Mouse (Mus musculus): ENCODE data around the gene Fam240a.

The Fam240a gene

GRCm38 (mm10) chr9:110944265-110944664, 27.6 kb upstream of the Fam240a start:
- DNase-seq = no peak

- no peak for DNase-seq
Measured at GRCm38 (mm10) chr9:110937506-110938490, 21.1 kb upstream of the Fam240a start.

- DNase-seq = no peak
Measured at GRCm38 (mm10) chr9:110935941-110936340, 19.3 kb upstream of the Fam240a start.

GRCm38 (mm10) chr9:110933850-110934437, 17.3 kb upstream of the Fam240a start:
- DNase-seq = peak; percentile 59

- no peak for DNase-seq
Measured at GRCm38 (mm10) chr9:110931573-110931972, 14.9 kb upstream of the Fam240a start.

GRCm38 (mm10) chr9:110922759-110923158, 6.1 kb upstream of the Fam240a start:
- DNase-seq = no peak

- DNase-seq = no peak
Measured at GRCm38 (mm10) chr9:110920665-110921419, 4.2 kb upstream of the Fam240a start.

GRCm38 (mm10) chr9:110915466-110915865, 1.2 kb downstream of the Fam240a start:
- DNase-seq = no peak

GRCm38 (mm10) chr9:110914631-110915236, 1.9 kb downstream of the Fam240a start:
- DNase-seq = no peak

- DNase-seq = no peak
Measured at GRCm38 (mm10) chr9:110909371-110909967, 7.2 kb downstream of the Fam240a start.

GRCm38 (mm10) chr9:110908631-110909016, 8.0 kb downstream of the Fam240a start:
- DNase-seq = no peak

GRCm38 (mm10) chr9:110907838-110908630, 8.6 kb downstream of the Fam240a start:
- DNase-seq = no peak

- DNase-seq = no peak
Measured at GRCm38 (mm10) chr9:110907201-110907837, 9.3 kb downstream of the Fam240a start.

- no peak for DNase-seq
Measured at GRCm38 (mm10) chr9:110902271-110902670, 14.4 kb downstream of the Fam240a start.

GRCm38 (mm10) chr9:110901204-110901603, 15.5 kb downstream of the Fam240a start:
- DNase-seq = no peak

GRCm38 (mm10) chr9:110899451-110900008, 17.1 kb downstream of the Fam240a start:
- no peak for DNase-seq

- DNase-seq = no peak
Measured at GRCm38 (mm10) chr9:110896595-110896994, 20.1 kb downstream of the Fam240a start.

GRCm38 (mm10) chr9:110895994-110896393, 20.7 kb downstream of the Fam240a start:
- DNase-seq = no peak

GRCm38 (mm10) chr9:110895507-110895906, 21.2 kb downstream of the Fam240a start:
- DNase-seq = no peak

- no peak for DNase-seq
Measured at GRCm38 (mm10) chr9:110893429-110893828, 23.2 kb downstream of the Fam240a start.

GRCm38 (mm10) chr9:110892552-110892951, 24.1 kb downstream of the Fam240a start:
- no peak for DNase-seq
